Mouse (Mus musculus): ENCODE results near the gene Gm20865.
"Not testable (repeated sequence)": the region's sequence is repeated elsewhere in the genome, so short reads cannot be mapped to it uniquely, and the experiment has no call there.

Gm20865 gene

GRCm38 (mm10) chrY:21241275-21241674, at the start of gene Gm20865:
Gene Gm20865, plus strand, starts transcription at chrY:21241575.
- not testable (repeated sequence) for DNase-seq (ENCODE audit: low read depth, low spot score)
